Mouse (Mus musculus): ENCODE measurements around the gene Themis2. TPM values are rescaled to one million over a fixed set of nuclear protein-coding genes. Genes with fewer than 3 reads are reported as not detected.

The Themis2 gene
- polyA plus RNA-seq, 1 experiment from 2014 or later = 0.45 TPM

Other genes with a start within 250 kb of the Themis2 start
- 0.11 and 0.23 TPM in 2 replicates for gene Ptafr, start 232.3 kb downstream of the Themis2 start, polyA plus RNA-seq (2014; fragmentation: Nextera tagmentation; extraction: Ambion mirVana)
- 34.8 and 40.1 TPM in 2 replicates for gene Eya3, start 157.4 kb downstream of the Themis2 start, polyA plus RNA-seq (2014; fragmentation: Nextera tagmentation; extraction: Ambion mirVana)
- 4.2 and 7.6 TPM in 2 replicates for gene Xkr8, start 63.8 kb downstream of the Themis2 start, polyA plus RNA-seq (2014; fragmentation: Nextera tagmentation; extraction: Ambion mirVana)
- gene Smpdl3b, start 39.1 kb downstream of the Themis2 start, polyA plus RNA-seq (2014; fragmentation: Nextera tagmentation; extraction: Ambion mirVana) = 4.3 and 4.6 TPM in 2 replicates
- gene Rpa2, start 28.1 kb downstream of the Themis2 start, polyA plus RNA-seq (2014; fragmentation: Nextera tagmentation; extraction: Ambion mirVana) = 182 and 183 TPM in 2 replicates
- gene Ppp1r8, start 46.8 kb upstream of the Themis2 start, polyA plus RNA-seq (2014; fragmentation: Nextera tagmentation; extraction: Ambion mirVana) = 87.2 and 111 TPM in 2 replicates
- gene Stx12, start 88.1 kb upstream of the Themis2 start, polyA plus RNA-seq (2014; fragmentation: Nextera tagmentation; extraction: Ambion mirVana) = 58.5 and 62.8 TPM in 2 replicates
- gene Fam76a, start 126.2 kb upstream of the Themis2 start, polyA plus RNA-seq (2014; fragmentation: Nextera tagmentation; extraction: Ambion mirVana) = 30.1 and 32.9 TPM in 2 replicates
- gene Fgr, start 177.7 kb upstream of the Themis2 start, polyA plus RNA-seq (2014; fragmentation: Nextera tagmentation; extraction: Ambion mirVana) = 0.17 and 0.35 TPM in 2 replicates
- gene Ahdc1, start 214.9 kb upstream of the Themis2 start, polyA plus RNA-seq (2014; fragmentation: Nextera tagmentation; extraction: Ambion mirVana) = 10.2 and 10.5 TPM in 2 replicates